Mouse (Mus musculus): ENCODE data around the gene Znrf3. TPM values are rescaled to one million over a fixed set of nuclear protein-coding genes. Genes with fewer than 3 reads are reported as not detected.

The Znrf3 gene
- polyA plus RNA-seq, 1 experiment, result 4.3 TPM

- Histone ChIP-seq H3K36me3 (ENCODE audit: control insufficient read depth, insufficient read depth, low read length) (no peaks in the 10 kb centered on the region), H3K4me1 (ENCODE audit: control insufficient read depth, insufficient read depth, insufficient read length) (peaks cover 5% of the 10 kb centered on the region), H3K27me3 (ENCODE audit: control insufficient read depth, insufficient read depth, low read length) (no peaks in the 10 kb centered on the region), H3K27ac (ENCODE audit: insufficient read depth, low read length) (no peak overlapping the region), H3K4me3 (ENCODE audit: extremely low read depth, insufficient read depth, insufficient read length) (no peak overlapping the region)
- no peak for DNase-seq (ENCODE audit: low read depth in 1 of 2, low spot score in 2 of 2)
- WGBS, result 93% methylated on average over 4 of the region's 4 CpGs
- no peak for TF ChIP-seq POLR2A (IDR thresholded peaks at IDR 0.05; ENCODE audit: low read depth, low read length)
- no peak for TF ChIP-seq CTCF (IDR thresholded peaks at IDR 0.05; ENCODE audit: extremely low read depth, insufficient read depth, insufficient read length, insufficient replicate concordance)
Measured at GRCm38 (mm10) chr11:5343748-5344147, 100.9 kb downstream of the Znrf3 start.

- DNase-seq (ENCODE audit: low read depth in 1 of 2, low spot score in 2 of 2), result no peak
- Histone ChIP-seq H3K4me3 (ENCODE audit: extremely low read depth, insufficient read depth, insufficient read length) (no peak overlapping the region), H3K27me3 (ENCODE audit: control insufficient read depth, insufficient read depth, low read length) (no peaks in the 10 kb centered on the region), H3K27ac (ENCODE audit: insufficient read depth, low read length) (no peak overlapping the region), H3K36me3 (ENCODE audit: control insufficient read depth, insufficient read depth, low read length) (no peaks in the 10 kb centered on the region), H3K4me1 (ENCODE audit: control insufficient read depth, insufficient read depth, insufficient read length) (peaks cover 5% of the 10 kb centered on the region)
- no peak for TF ChIP-seq CTCF (IDR thresholded peaks at IDR 0.05; ENCODE audit: extremely low read depth, insufficient read depth, insufficient read length, insufficient replicate concordance)
- no peak for TF ChIP-seq POLR2A (IDR thresholded peaks at IDR 0.05; ENCODE audit: low read depth, low read length)
- 72% methylated on average over 1 of the region's 1 CpGs for WGBS
Measured at GRCm38 (mm10) chr11:5339732-5340131, 104.9 kb downstream of the Znrf3 start.

- peaks cover 3% of the 10 kb centered on the region for H3K4me1 ChIP-seq (ENCODE audit: control insufficient read depth, insufficient read depth, insufficient read length)
- no peak overlapping the region for H3K27ac ChIP-seq (ENCODE audit: insufficient read depth, low read length)
- no peak for TF ChIP-seq CTCF (IDR thresholded peaks at IDR 0.05; ENCODE audit: extremely low read depth, insufficient read depth, insufficient read length, insufficient replicate concordance)
- TF ChIP-seq POLR2A (IDR thresholded peaks at IDR 0.05; ENCODE audit: low read depth, low read length), result no peak
- WGBS, result 94% methylated on average over 7 of the region's 7 CpGs
- H3K27me3 ChIP-seq (ENCODE audit: control insufficient read depth, insufficient read depth, low read length), result no peaks in the 10 kb centered on the region
- H3K4me3 ChIP-seq (ENCODE audit: extremely low read depth, insufficient read depth, insufficient read length), result no peak overlapping the region
- no peaks in the 10 kb centered on the region for H3K36me3 ChIP-seq (ENCODE audit: control insufficient read depth, insufficient read depth, low read length)
- no peak for DNase-seq (ENCODE audit: low read depth in 1 of 2, low spot score in 2 of 2)
Measured at GRCm38 (mm10) chr11:5336852-5337251, 107.8 kb downstream of the Znrf3 start.

DNA sequence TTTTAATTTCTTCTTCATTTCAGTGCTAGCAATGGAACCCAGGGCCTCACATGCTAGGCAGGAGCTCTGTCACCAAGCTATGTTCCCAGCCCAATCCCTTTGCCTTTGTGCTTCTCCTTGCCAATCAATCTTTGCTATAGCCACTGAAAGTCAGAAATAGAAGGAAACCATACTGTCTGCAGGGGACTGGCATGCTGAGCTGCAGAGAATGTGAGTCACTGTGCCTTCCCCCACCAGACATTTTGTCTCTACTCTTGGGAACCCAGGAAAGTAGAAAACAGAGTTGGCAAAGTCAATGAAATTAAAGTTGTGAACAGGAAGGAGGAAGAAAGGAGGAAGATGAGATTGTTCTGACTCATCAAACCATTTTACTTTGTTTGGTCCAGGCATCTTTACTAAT is 108.4 kb downstream of the Znrf3 start:
- Histone ChIP-seq H3K27ac (ENCODE audit: insufficient read depth, low read length) (no peak overlapping the region), H3K4me3 (ENCODE audit: extremely low read depth, insufficient read depth, insufficient read length) (no peak overlapping the region), H3K36me3 (ENCODE audit: control insufficient read depth, insufficient read depth, low read length) (no peaks in the 10 kb centered on the region), H3K27me3 (ENCODE audit: control insufficient read depth, insufficient read depth, low read length) (no peaks in the 10 kb centered on the region), H3K4me1 (ENCODE audit: control insufficient read depth, insufficient read depth, insufficient read length) (peaks cover 2% of the 10 kb centered on the region)
- no peak for DNase-seq (ENCODE audit: low read depth in 1 of 2, low spot score in 2 of 2)
- TF ChIP-seq POLR2A (IDR thresholded peaks at IDR 0.05; ENCODE audit: low read depth, low read length) (no peak), CTCF (IDR thresholded peaks at IDR 0.05; ENCODE audit: extremely low read depth, insufficient read depth, insufficient read length, insufficient replicate concordance) (no peak)

- Histone ChIP-seq H3K4me1 (ENCODE audit: control insufficient read depth, insufficient read depth, insufficient read length) (no peaks in the 10 kb centered on the region), H3K27ac (ENCODE audit: insufficient read depth, low read length) (no peak overlapping the region), H3K36me3 (ENCODE audit: control insufficient read depth, insufficient read depth, low read length) (no peaks in the 10 kb centered on the region), H3K4me3 (ENCODE audit: extremely low read depth, insufficient read depth, insufficient read length) (no peak overlapping the region), H3K27me3 (ENCODE audit: control insufficient read depth, insufficient read depth, low read length) (no peaks in the 10 kb centered on the region)
- no peak for TF ChIP-seq CTCF (IDR thresholded peaks at IDR 0.05; ENCODE audit: extremely low read depth, insufficient read depth, insufficient read length, insufficient replicate concordance)
- TF ChIP-seq POLR2A (IDR thresholded peaks at IDR 0.05; ENCODE audit: low read depth, low read length), result no peak
- 89% methylated on average over 4 of the region's 4 CpGs for WGBS
- DNase-seq (ENCODE audit: low read depth in 1 of 2, low spot score in 2 of 2), result no peak
Measured at GRCm38 (mm10) chr11:5330851-5331250, 113.8 kb downstream of the Znrf3 start.

DNA sequence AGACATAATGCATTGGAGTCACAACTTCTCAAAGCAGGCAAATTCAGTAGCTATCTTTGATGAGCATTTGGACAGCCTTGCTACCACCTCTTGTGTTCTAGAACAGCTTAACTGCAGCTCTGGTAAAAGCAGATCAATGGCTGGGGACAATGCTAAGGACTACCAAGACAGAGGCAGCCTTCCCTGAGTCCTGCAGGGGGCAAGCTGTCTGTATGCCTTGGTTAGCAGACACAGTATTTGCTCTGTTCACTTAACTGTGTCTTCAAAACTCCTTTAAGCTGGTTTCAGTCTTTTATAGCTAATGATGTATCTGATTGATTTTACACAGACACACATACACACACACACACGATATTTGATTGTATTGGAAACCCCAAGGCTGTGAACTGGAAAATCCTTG is 117.0 kb downstream of the Znrf3 start:
- H3K4me3 ChIP-seq (ENCODE audit: extremely low read depth, insufficient read depth, insufficient read length), result no peak overlapping the region
- no peaks in the 10 kb centered on the region for H3K36me3 ChIP-seq (ENCODE audit: control insufficient read depth, insufficient read depth, low read length)
- no peak for DNase-seq (ENCODE audit: low read depth in 1 of 2, low spot score in 2 of 2)
- H3K27ac ChIP-seq (ENCODE audit: insufficient read depth, low read length), result no peak overlapping the region
- no peaks in the 10 kb centered on the region for H3K4me1 ChIP-seq (ENCODE audit: control insufficient read depth, insufficient read depth, insufficient read length)
- TF ChIP-seq POLR2A (IDR thresholded peaks at IDR 0.05; ENCODE audit: low read depth, low read length), result no peak
- TF ChIP-seq CTCF (IDR thresholded peaks at IDR 0.05; ENCODE audit: extremely low read depth, insufficient read depth, insufficient read length, insufficient replicate concordance), result no peak
- no peaks in the 10 kb centered on the region for H3K27me3 ChIP-seq (ENCODE audit: control insufficient read depth, insufficient read depth, low read length)
- WGBS, result 87% methylated on average over 1 of the region's 1 CpGs

DNA sequence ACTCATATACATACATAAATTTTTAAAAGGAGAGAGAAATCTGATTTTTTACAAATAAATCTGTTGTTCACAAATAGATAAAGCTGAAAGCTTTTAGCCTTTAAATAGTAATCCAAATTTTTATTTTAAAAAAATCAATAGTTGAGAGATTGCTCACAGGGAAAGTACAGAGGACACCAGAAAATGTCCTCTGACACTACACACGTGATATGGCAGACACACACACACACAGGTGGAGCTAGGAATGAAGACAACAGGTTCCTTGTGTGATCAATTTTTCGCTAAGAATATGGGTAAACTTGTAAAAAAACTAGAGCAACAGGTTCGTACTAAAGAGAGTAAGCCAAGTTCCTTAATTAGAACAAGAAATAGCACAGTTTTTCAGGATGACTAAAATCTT is 118.4 kb downstream of the Znrf3 start:
- DNase-seq (ENCODE audit: low read depth in 1 of 2, low spot score in 2 of 2), result no peak
- no peak overlapping the region for H3K27ac ChIP-seq (ENCODE audit: insufficient read depth, low read length)
- no peaks in the 10 kb centered on the region for H3K27me3 ChIP-seq (ENCODE audit: control insufficient read depth, insufficient read depth, low read length)
- H3K36me3 ChIP-seq (ENCODE audit: control insufficient read depth, insufficient read depth, low read length), result no peaks in the 10 kb centered on the region
- H3K4me1 ChIP-seq (ENCODE audit: control insufficient read depth, insufficient read depth, insufficient read length), result no peaks in the 10 kb centered on the region
- H3K4me3 ChIP-seq (ENCODE audit: extremely low read depth, insufficient read depth, insufficient read length), result no peak overlapping the region
- TF ChIP-seq CTCF (IDR thresholded peaks at IDR 0.05; ENCODE audit: extremely low read depth, insufficient read depth, insufficient read length, insufficient replicate concordance) (no peak), POLR2A (IDR thresholded peaks at IDR 0.05; ENCODE audit: low read depth, low read length) (no peak)
- 88% methylated on average over 3 of the region's 3 CpGs for WGBS
